Comparison of ENCODE assay signal across 12 mouse cellular contexts in the genomic region with DNA sequence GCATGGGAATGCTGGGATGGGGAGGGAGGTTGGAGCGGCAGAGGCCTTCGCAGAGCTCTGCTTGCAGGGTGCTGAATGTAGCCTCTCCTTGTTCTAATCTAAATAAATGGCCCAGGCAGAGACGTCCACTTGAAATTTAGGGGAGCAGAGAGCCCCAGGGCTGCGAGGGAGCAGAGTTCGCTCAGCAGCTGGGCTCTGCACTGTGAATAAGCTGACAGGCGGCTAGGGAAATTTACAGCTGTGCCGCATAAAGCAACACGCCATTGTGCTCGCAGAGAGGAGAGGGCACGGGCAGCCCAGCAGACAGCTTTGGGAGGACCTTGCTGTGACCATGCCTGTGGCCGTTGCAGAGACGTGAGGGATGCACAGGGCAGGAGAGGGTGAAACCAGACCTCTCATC. TPM values are rescaled to one million over a fixed set of nuclear protein-coding genes. Genes with fewer than 3 reads are reported as not detected.
A peak's percentile ranks its signal among the peaks of the same experiment; 100 is the strongest.
DNase-seq lines count a peak whose midpoint lies in the region; ATAC-seq lines count a peak whose summit lies in the region.
"Had no signal": no experiment of that assay in that cellular context is flagged by ENCODE, and none has a peak within 500 bp of the region (broad histone marks: within the 10 kb centered on the region; RNA-seq: fewer than 3 reads in every experiment).

No protein-coding gene starts in this region.

- DNase-seq in heart, postnatal 14 days = no peak
- no peak for DNase-seq in lung, postnatal 36 days
- peak; percentile 50 for DNase-seq in lung, postnatal 10 days
- peak; percentile 68 for DNase-seq in neural tube, embryonic 11.5 days (ENCODE audit: low spot score)
- no peak for DNase-seq in thymus, postnatal 10 days (ENCODE audit: low spot score in 2 of 2)
- DNase-seq: cerebellum, postnatal 10 days; left cerebral cortex, postnatal 4 days; thymus, postnatal 36 days had no signal

- H3K4me1 ChIP-seq in heart, embryonic 16.5 days (ENCODE audit: control insufficient read depth, insufficient read depth, low read length) = peaks cover 40% of the 10 kb centered on the region
- H3K4me1 ChIP-seq in lung, embryonic 16.5 days (replicated peaks; ENCODE audit: control insufficient read depth, insufficient read depth, low read length) = peaks cover 2% of the 10 kb centered on the region
- peaks cover 63% of the 10 kb centered on the region for H3K4me1 ChIP-seq in neural tube, embryonic 11.5 days (ENCODE audit: control insufficient read depth, insufficient read depth, low read length)

- H3K27ac ChIP-seq in heart, embryonic 16.5 days (ENCODE audit: low read length) = peak overlapping the region; percentile 97
- no peak overlapping the region for H3K27ac ChIP-seq in lung, embryonic 16.5 days (ENCODE audit: low read length)
- peak overlapping the region; percentile 82 for H3K27ac ChIP-seq in neural tube, embryonic 11.5 days (ENCODE audit: low read depth, low read length)

- no peaks in the 10 kb centered on the region for H3K9me3 ChIP-seq in heart, embryonic 16.5 days (replicated peaks; ENCODE audit: control insufficient read depth, low read length)
- no peaks in the 10 kb centered on the region for H3K9me3 ChIP-seq in lung, embryonic 16.5 days (ENCODE audit: control insufficient read depth, low read length)
- H3K9me3 ChIP-seq in neural tube, embryonic 11.5 days (ENCODE audit: control insufficient read depth, low read length) = no peaks in the 10 kb centered on the region

- no peaks in the 10 kb centered on the region for H3K27me3 ChIP-seq in heart, embryonic 16.5 days (ENCODE audit: control insufficient read depth, insufficient read depth, low read length)
- no peaks in the 10 kb centered on the region for H3K27me3 ChIP-seq in lung, embryonic 16.5 days (ENCODE audit: control insufficient read depth, insufficient read depth, low read depth, low read length)
- peaks cover 10% of the 10 kb centered on the region; the same call in 1 of the 2 replicates for H3K27me3 ChIP-seq in neural tube, embryonic 11.5 days (ENCODE audit: control insufficient read depth, insufficient read depth, low read length)

- WGBS in heart, embryonic 16.5 days = 57% methylated on average over 12 of the region's 12 CpGs
- 46% methylated on average over 12 of the region's 12 CpGs for WGBS in lung, embryonic 16.5 days
- 13% methylated on average over 12 of the region's 12 CpGs for WGBS in neural tube, embryonic 11.5 days

- H3K4me2 ChIP-seq in heart, embryonic 16.5 days (ENCODE audit: low read depth, low read length) = no peak overlapping the region
- H3K4me2 ChIP-seq in lung, embryonic 16.5 days (ENCODE audit: low read depth, low read length) = no peak overlapping the region
- H3K4me2 ChIP-seq in neural tube, embryonic 11.5 days (ENCODE audit: low read depth) = peak overlapping the region; percentile 10; the same call in 1 of the 2 replicates

- H3K4me3 ChIP-seq in heart, embryonic 16.5 days (ENCODE audit: low read length) = no peak overlapping the region
- no peak overlapping the region for H3K4me3 ChIP-seq in lung, embryonic 16.5 days (ENCODE audit: low read length)
- no peak overlapping the region for H3K4me3 ChIP-seq in neural tube, embryonic 11.5 days (ENCODE audit: low read depth, low read length)

- intact Hi-C loops in heart, postnatal 14 days (cut with DNase I) = loop anchor here (2.0 kb wide), 1 partner anchor 304 kb away; no protein-coding TSS in a partner anchor

- peaks cover 2% of the 10 kb centered on the region; the same call in 1 of the 2 replicates for H3K36me3 ChIP-seq in heart, embryonic 16.5 days (ENCODE audit: control insufficient read depth, insufficient read depth)
- H3K36me3 ChIP-seq in lung, embryonic 16.5 days (ENCODE audit: control insufficient read depth, insufficient read depth, low read length) = no peaks in the 10 kb centered on the region
- no peaks in the 10 kb centered on the region for H3K36me3 ChIP-seq in neural tube, embryonic 11.5 days (ENCODE audit: control insufficient read depth, insufficient read depth, low read length)

- H3K9ac ChIP-seq in heart, embryonic 16.5 days (ENCODE audit: low read length) = peak overlapping the region; percentile 54
- peak overlapping the region; percentile 14; the same call in 1 of the 2 replicates for H3K9ac ChIP-seq in lung, embryonic 16.5 days (ENCODE audit: low read length)
- H3K9ac ChIP-seq in neural tube, embryonic 11.5 days (ENCODE audit: low read length) = peak overlapping the region; percentile 42

- ATAC-seq in heart, embryonic 16.5 days (replicated peaks; ENCODE audit: extremely low read depth, insufficient read depth, low FRiP score) = no peak
- ATAC-seq in lung, embryonic 16.5 days (ENCODE audit: low read depth) = peak; percentile 49
- peak; percentile 46 for ATAC-seq in neural tube, embryonic 11.5 days (ENCODE audit: insufficient read depth, low FRiP score, low TSS enrichment)

RNA-seq across cellular contexts. Expression of a gene that starts 4.7 kb away (rescaled TPM):
- 0.17 TPM in 1 of 2 replicates, not detected in the other for polyA plus RNA-seq in heart, embryonic 16.5 days (2015; fragmentation: Nextera tagmentation; extraction: Ambion mirVana)
- total RNA-seq in heart, postnatal 14 days (2021) = not detected
- polyA plus RNA-seq in lung, embryonic 16.5 days (2015; fragmentation: Nextera tagmentation; extraction: Ambion mirVana) = not detected in 2 replicates
- 0.27 TPM in 1 of 2 replicates, not detected in the other for polyA plus RNA-seq in neural tube, embryonic 11.5 days (2014; fragmentation: Nextera tagmentation; extraction: Ambion mirVana)
- total RNA-seq: granulocyte monocyte progenitor cell, adult 5-6 weeks; left cerebral cortex, postnatal 4 days; megakaryocyte progenitor cell, adult 5-6 weeks had no signal

RNA-seq across cellular contexts. Expression of a gene that starts 29.8 kb away (rescaled TPM):
- polyA plus RNA-seq in heart, embryonic 16.5 days (2015; fragmentation: Nextera tagmentation; extraction: Ambion mirVana) = 4.3 and 5.3 TPM in 2 replicates
- total RNA-seq in heart, postnatal 14 days (2021) = under 1 TPM; 0.65 to 0.71 TPM
- 25.4 and 26.0 TPM in 2 replicates for polyA plus RNA-seq in lung, embryonic 16.5 days (2015; fragmentation: Nextera tagmentation; extraction: Ambion mirVana)
- polyA plus RNA-seq in neural tube, embryonic 11.5 days (2014; fragmentation: Nextera tagmentation; extraction: Ambion mirVana) = 2.0 and 3.3 TPM in 2 replicates
- total RNA-seq: granulocyte monocyte progenitor cell, adult 5-6 weeks; megakaryocyte progenitor cell, adult 5-6 weeks had no signal

Comparison
In these comparisons a context has a peak if more than half of its experiments do, and no peak if none do; other contexts are left out.
1. DNase-seq: peak in lung, postnatal 10 days (single experiment) and neural tube, embryonic 11.5 days (single experiment); none in heart, postnatal 14 days (0 of 2), lung, postnatal 36 days (single experiment) and thymus, postnatal 10 days (0 of 2).
2. Peak in every context shown above with its lines, with median percentiles within 50 percentile points of each other: H3K9ac ChIP-seq.